Mouse (Mus musculus): ENCODE measurements around the gene Gm7075. TPM values are rescaled to one million over a fixed set of nuclear protein-coding genes. Genes with fewer than 3 reads are reported as not detected.

Gene Gm7075
- total RNA-seq, 2 experiments from 2014 or later, result not detected

DNA sequence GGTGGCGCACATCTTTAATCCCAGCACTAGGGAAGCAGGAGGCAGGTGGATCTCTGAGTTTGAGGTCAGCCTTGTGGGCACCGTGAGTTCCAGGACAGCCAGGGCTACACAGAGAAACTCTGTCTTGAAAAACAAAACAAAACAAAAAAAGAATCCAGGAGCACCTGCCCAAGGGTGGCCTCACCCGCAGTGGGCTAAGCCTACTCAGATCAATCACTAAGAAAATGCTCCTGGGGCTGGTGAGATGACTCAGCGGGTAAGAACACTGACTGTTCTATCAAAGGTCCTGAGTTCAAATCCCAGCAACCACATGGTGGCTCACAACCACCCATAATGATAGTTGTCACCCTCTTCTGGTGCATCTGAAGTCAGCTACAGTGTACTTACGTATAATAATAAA is 45.3 kb downstream of the Gm7075 start:
- no peak for DNase-seq (ENCODE audit: low spot score in 2 of 2)

Other genes starting within 250 kb of the Gm7075 start
- gene Mypn, start 217.8 kb downstream of the Gm7075 start, total RNA-seq (2021), result 1 to 10 TPM; 1.9 to 5.7 TPM
- 10 to 100 TPM; 92.3 to 93.1 TPM for gene Herc4, start 178.0 kb downstream of the Gm7075 start, total RNA-seq (2021)
- 10 to 100 TPM; 20.4 to 23.6 TPM for gene Sirt1, start 40.1 kb downstream of the Gm7075 start, total RNA-seq (2021)
- 10 to 100 TPM; 24.9 to 29.0 TPM for gene Dnajc12, start 39.3 kb downstream of the Gm7075 start, total RNA-seq (2021)
- gene Ctnna3, start 8.3 kb upstream of the Gm7075 start, total RNA-seq (2021), result 1 to 10 TPM; 4.0 to 4.4 TPM